Comparison of ENCODE assay signal across 8 mouse cellular contexts in genomic region chr5:33274085-33274952, GRCm38 (mm10). TPM values are rescaled to one million over a fixed set of nuclear protein-coding genes. Genes with fewer than 3 reads are reported as not detected.
DNase-seq lines count a peak whose midpoint lies in the region; ATAC-seq lines count a peak whose summit lies in the region.

No protein-coding gene starts in this region.

- H3K4me3 ChIP-seq in forebrain, embryonic 11.5 days (ENCODE audit: low read depth, low read length), result peak overlapping the region; percentile 82
- H3K4me3 ChIP-seq in heart, embryonic 16.5 days (ENCODE audit: low read length), result peak overlapping the region; percentile 94
- peak overlapping the region; percentile 82 for H3K4me3 ChIP-seq in liver, embryonic 15.5 days (replicated peaks)
- peak overlapping the region; percentile 80 for H3K4me3 ChIP-seq in neural tube, embryonic 12.5 days

- H3K27ac ChIP-seq in forebrain, embryonic 11.5 days (ENCODE audit: low read depth, low read length), result peak overlapping the region; percentile 92
- peak overlapping the region; percentile 98 for H3K27ac ChIP-seq in heart, embryonic 16.5 days (ENCODE audit: low read length)
- H3K27ac ChIP-seq in liver, embryonic 15.5 days (replicated peaks), result peak overlapping the region; percentile 98
- peak overlapping the region; percentile 91 for H3K27ac ChIP-seq in neural tube, embryonic 12.5 days

- H3K4me1 ChIP-seq in forebrain, embryonic 11.5 days (replicated peaks; ENCODE audit: control insufficient read depth, insufficient read depth, low read length), result peaks cover 7% of the 10 kb centered on the region
- H3K4me1 ChIP-seq in heart, embryonic 16.5 days (ENCODE audit: control insufficient read depth, insufficient read depth, low read length), result peaks cover 35% of the 10 kb centered on the region
- peaks cover 75% of the 10 kb centered on the region for H3K4me1 ChIP-seq in liver, embryonic 15.5 days (replicated peaks)
- peaks cover 38% of the 10 kb centered on the region for H3K4me1 ChIP-seq in neural tube, embryonic 12.5 days

- DNase-seq in CD8-positive naive resting alpha-beta T cell, adult 2 months (ENCODE audit: low read depth in 2 of 2, low spot score in 2 of 2), result peak; percentile 88 to 89
- DNase-seq in c-Kit-positive CD71-negative TER-119-negative erythroid progenitor cells, embryonic 14.5 days (ENCODE audit: low read depth), result peak; percentile 79
- peak; percentile 97 for DNase-seq in forebrain, embryonic 11.5 days (ENCODE audit: low spot score)
- DNase-seq in kidney, postnatal 36 days, result peak; percentile 89 to 95
- DNase-seq in telencephalon, adult 2 months (ENCODE audit: low read depth, low spot score), result peak; percentile 81

- peak; percentile 59 for ATAC-seq in forebrain, embryonic 11.5 days (replicated peaks; ENCODE audit: low FRiP score)
- ATAC-seq in heart, embryonic 16.5 days (replicated peaks; ENCODE audit: extremely low read depth, insufficient read depth, low FRiP score), result peak; percentile 58
- ATAC-seq in liver, embryonic 15.5 days (ENCODE audit: insufficient read depth), result peak; percentile 75
- peak; percentile 74 for ATAC-seq in neural tube, embryonic 12.5 days (ENCODE audit: low FRiP score, low read depth)

- H3K9ac ChIP-seq in forebrain, embryonic 11.5 days (ENCODE audit: low read length), result peak overlapping the region; percentile 97
- peak overlapping the region; percentile 98 for H3K9ac ChIP-seq in heart, embryonic 16.5 days (ENCODE audit: low read length)
- H3K9ac ChIP-seq in liver, embryonic 15.5 days, result peak overlapping the region; percentile 92
- H3K9ac ChIP-seq in neural tube, embryonic 12.5 days, result peak overlapping the region; percentile 93

- H3K4me2 ChIP-seq in forebrain, embryonic 11.5 days (ENCODE audit: low read depth, low read length, severe bottlenecking), result peak overlapping the region; percentile 90
- H3K4me2 ChIP-seq in heart, embryonic 16.5 days (ENCODE audit: low read depth, low read length), result peak overlapping the region; percentile 74
- peak overlapping the region; percentile 88 for H3K4me2 ChIP-seq in liver, embryonic 15.5 days
- H3K4me2 ChIP-seq in neural tube, embryonic 12.5 days (replicated peaks), result peak overlapping the region; percentile 94

- peaks cover under 1% of the 10 kb centered on the region; the same call in 1 of the 2 replicates for H3K36me3 ChIP-seq in forebrain, embryonic 11.5 days (ENCODE audit: control insufficient read depth, insufficient read depth, low read length)
- peaks cover under 1% of the 10 kb centered on the region; the same call in 1 of the 2 replicates for H3K36me3 ChIP-seq in heart, embryonic 16.5 days (ENCODE audit: control insufficient read depth, insufficient read depth)
- peaks cover 32% of the 10 kb centered on the region for H3K36me3 ChIP-seq in liver, embryonic 15.5 days (replicated peaks)
- peaks cover 10% of the 10 kb centered on the region for H3K36me3 ChIP-seq in neural tube, embryonic 12.5 days

- no peaks in the 10 kb centered on the region for H3K27me3 ChIP-seq in forebrain, embryonic 11.5 days (ENCODE audit: control insufficient read depth, insufficient read depth, low read length)
- H3K27me3 ChIP-seq in heart, embryonic 16.5 days (ENCODE audit: control insufficient read depth, insufficient read depth, low read length), result no peaks in the 10 kb centered on the region
- H3K27me3 ChIP-seq in liver, embryonic 15.5 days, result no peaks in the 10 kb centered on the region
- H3K27me3 ChIP-seq in neural tube, embryonic 12.5 days (replicated peaks), result no peaks in the 10 kb centered on the region

- no peaks in the 10 kb centered on the region for H3K9me3 ChIP-seq in forebrain, embryonic 11.5 days (ENCODE audit: control insufficient read depth, low read length)
- no peaks in the 10 kb centered on the region for H3K9me3 ChIP-seq in heart, embryonic 16.5 days (replicated peaks; ENCODE audit: control insufficient read depth, low read length)
- H3K9me3 ChIP-seq in liver, embryonic 15.5 days (replicated peaks), result no peaks in the 10 kb centered on the region
- H3K9me3 ChIP-seq in neural tube, embryonic 12.5 days, result no peaks in the 10 kb centered on the region

- WGBS in forebrain, embryonic 11.5 days, result under 1% methylated on average over 88 of the region's 97 CpGs
- WGBS in heart, embryonic 16.5 days, result under 1% methylated on average over 79 of the region's 97 CpGs
- under 1% methylated on average over 88 of the region's 97 CpGs for WGBS in liver, embryonic 15.5 days (ENCODE audit: insufficient replicate concordance)
- WGBS in neural tube, embryonic 12.5 days, result under 1% methylated on average over 97 of the region's 97 CpGs

RNA-seq across cellular contexts. Expression of gene Ctbp1, which starts 0.5 kb away (rescaled TPM):
- polyA plus RNA-seq in forebrain, embryonic 11.5 days (2014; fragmentation: Nextera tagmentation; extraction: Ambion mirVana), result 560 and 627 TPM in 2 replicates
- 228 and 234 TPM in 2 replicates for polyA plus RNA-seq in heart, embryonic 16.5 days (2015; fragmentation: Nextera tagmentation; extraction: Ambion mirVana)
- 206 and 213 TPM in 2 replicates for polyA plus RNA-seq in liver, embryonic 15.5 days (2015; fragmentation: Nextera tagmentation; extraction: Ambion mirVana)
- 569 and 584 TPM in 2 replicates for polyA plus RNA-seq in neural tube, embryonic 12.5 days (2016; fragmentation: Nextera tagmentation; extraction: Ambion mirVana)

RNA-seq across cellular contexts. Expression of gene Spon2, which starts 56.1 kb away (rescaled TPM):
- polyA plus RNA-seq in forebrain, embryonic 11.5 days (2014; fragmentation: Nextera tagmentation; extraction: Ambion mirVana), result 2.3 and 5.2 TPM in 2 replicates
- 67.2 and 71.5 TPM in 2 replicates for polyA plus RNA-seq in heart, embryonic 16.5 days (2015; fragmentation: Nextera tagmentation; extraction: Ambion mirVana)
- 19.5 and 22.9 TPM in 2 replicates for polyA plus RNA-seq in liver, embryonic 15.5 days (2015; fragmentation: Nextera tagmentation; extraction: Ambion mirVana)
- polyA plus RNA-seq in neural tube, embryonic 12.5 days (2016; fragmentation: Nextera tagmentation; extraction: Ambion mirVana), result 1.7 and 2.1 TPM in 2 replicates

Comparison
In these comparisons a context has a peak if more than half of its experiments do, and no peak if none do; other contexts are left out.
1. Peak in every context shown above with its lines: DNase-seq, ATAC-seq, H3K4me3 ChIP-seq and H3K27ac ChIP-seq.